Mouse (Mus musculus) CD4-positive, CD25-positive, alpha-beta regulatory T cell, adult 2 months (primary cell): ENCODE measurements around the gene H2al1o.
"Not testable (repeated sequence)": the region's sequence is repeated elsewhere in the genome, so short reads cannot be mapped to it uniquely, and the experiment has no call there.

Experiments
- DNase-seq: peaks from one replicate; pipeline ENCODE4 v3.0.0-alpha.2; 2012; ENCODE audit warnings: low read depth, low spot score

Gene H2al1o

DNA sequence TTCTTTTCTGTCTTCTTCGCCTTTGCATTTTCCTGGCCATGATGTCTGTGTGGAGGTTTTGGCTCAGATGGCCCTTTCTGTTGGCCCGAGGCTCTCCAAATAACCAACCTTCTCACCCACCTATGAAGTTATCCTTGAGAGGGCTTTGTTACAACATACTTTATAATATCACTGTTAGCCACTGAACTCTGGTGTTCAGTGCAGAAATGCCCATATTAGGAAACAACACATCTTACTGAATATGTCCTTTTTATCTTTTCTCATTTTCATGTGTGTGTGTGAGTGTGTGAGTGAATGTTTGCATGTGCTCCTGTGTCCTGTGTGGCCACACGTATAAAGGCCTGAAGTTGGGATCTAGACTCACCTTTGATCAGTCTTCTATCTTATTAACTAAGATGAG is at the start of gene H2al1o:
TSS of gene H2al1o (minus strand) at position 101 of the 400 bp plus-strand sequence.
- not testable (repeated sequence) for DNase-seq

DNA sequence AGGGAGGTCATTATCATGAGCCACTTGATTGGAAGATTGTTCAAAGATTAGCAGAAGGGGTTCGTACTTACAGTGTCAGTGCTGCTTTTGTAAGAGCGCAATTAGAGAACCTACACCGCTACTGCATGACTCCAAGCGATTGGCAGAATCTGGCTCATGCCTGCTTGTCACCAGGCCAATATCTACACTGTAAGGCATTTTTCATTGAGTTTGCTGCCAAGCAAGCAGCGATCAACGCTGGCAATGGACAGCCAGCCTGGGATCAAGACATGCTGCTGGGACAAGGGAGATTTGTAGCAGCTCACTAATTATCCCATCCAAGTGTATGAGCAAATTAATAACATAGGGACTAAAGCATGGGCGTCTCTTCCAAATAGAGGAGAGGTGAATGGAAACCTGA is 25.8 kb upstream of the H2al1o start:
- DNase-seq, result not testable (repeated sequence)

DNA sequence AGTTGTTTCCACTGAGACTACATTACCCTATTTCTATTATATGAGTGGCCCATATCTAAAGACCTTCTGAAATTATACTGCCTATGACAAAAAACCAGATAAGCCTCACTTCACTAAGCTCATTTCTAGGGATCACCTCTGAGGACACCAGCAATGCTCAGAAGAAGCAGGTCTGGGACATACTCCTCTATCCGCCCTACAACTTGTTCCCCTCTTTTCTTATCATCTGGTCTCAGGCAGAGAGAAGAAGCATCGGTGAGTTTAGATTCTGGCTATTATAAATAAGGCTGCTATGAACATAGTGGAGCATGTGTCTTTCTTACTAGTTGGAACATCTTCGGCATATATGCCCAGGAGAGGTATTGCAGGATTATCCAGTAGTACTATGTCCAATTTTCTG is 35.3 kb downstream of the H2al1o start:
- no peak for DNase-seq
